14 mouse cellular contexts compared by ENCODE assay signal in genomic region chr3:38076835-38077234, GRCm38 (mm10).
DNase-seq lines count a peak whose midpoint lies in the region; ATAC-seq lines count a peak whose summit lies in the region.
"Had no signal": no experiment of that assay in that cellular context is flagged by ENCODE, and none has a peak within 500 bp of the region (broad histone marks: within the 10 kb centered on the region; RNA-seq: fewer than 3 reads in every experiment).

No protein-coding gene starts in this region.

- no peaks in the 10 kb centered on the region for H3K9me3 ChIP-seq in kidney, embryonic 15.5 days (replicated peaks)
- H3K9me3 ChIP-seq: limb, embryonic 12.5 days; midbrain, embryonic 13.5 days had no signal

- H3K4me1 ChIP-seq in kidney, embryonic 15.5 days = no peaks in the 10 kb centered on the region
- H3K4me1 ChIP-seq: limb, embryonic 12.5 days; midbrain, embryonic 13.5 days had no signal

- H3K4me2 ChIP-seq in kidney, embryonic 15.5 days = no peak overlapping the region
- H3K4me2 ChIP-seq: limb, embryonic 12.5 days; lung, embryonic 14.5 days; midbrain, embryonic 13.5 days had no signal

- DNase-seq in gastrocnemius, adult 18-20 months (ENCODE audit: low spot score) = peak; percentile 11
- DNase-seq in gastrocnemius, postnatal 14 days = no peak
- DNase-seq in kidney, adult 9 months = peak; percentile 49
- peak; percentile 95 for DNase-seq in 3T3-L1 (ENCODE audit: low read depth, low spot score)
- no peak for DNase-seq in ovary, postnatal 10 days (ENCODE audit: low spot score)
- DNase-seq in cerebellum, postnatal 25 days = no peak
- DNase-seq: adrenal gland, postnatal 10 days; lung, embryonic 14.5 days; thymus, postnatal 14 days had no signal

- H3K4me3 ChIP-seq in kidney, embryonic 15.5 days (replicated peaks) = no peak overlapping the region
- H3K4me3 ChIP-seq: limb, embryonic 12.5 days; midbrain, embryonic 13.5 days had no signal

- ATAC-seq in kidney, embryonic 15.5 days (replicated peaks; ENCODE audit: low FRiP score) = no peak
- peak; percentile 65 to 82 for ATAC-seq in hematopoietic stem cell, adult 5-6 weeks (replicated peaks in 1 of 2; ENCODE audit: insufficient read depth in 1 of 2, low FRiP score in 2 of 2, low TSS enrichment in 1 of 2, low read depth in 1 of 2, poor library complexity in 2 of 2, severe bottlenecking in 2 of 2)
- ATAC-seq: hindbrain, embryonic 16.5 days; midbrain, embryonic 13.5 days had no signal

- H3K36me3 ChIP-seq in kidney, embryonic 15.5 days = no peaks in the 10 kb centered on the region
- H3K36me3 ChIP-seq: limb, embryonic 12.5 days; midbrain, embryonic 13.5 days had no signal

- H3K9ac ChIP-seq in kidney, embryonic 15.5 days = no peak overlapping the region
- H3K9ac ChIP-seq: limb, embryonic 12.5 days; lung, embryonic 14.5 days; midbrain, embryonic 13.5 days had no signal

- no peak overlapping the region for H3K27ac ChIP-seq in kidney, embryonic 15.5 days
- H3K27ac ChIP-seq: limb, embryonic 12.5 days; midbrain, embryonic 13.5 days had no signal

- WGBS in kidney, embryonic 15.5 days = 85% methylated on average over 1 of the region's 1 CpGs

- H3K27me3 ChIP-seq in kidney, embryonic 15.5 days = no peaks in the 10 kb centered on the region
- H3K27me3 ChIP-seq: limb, embryonic 12.5 days; midbrain, embryonic 13.5 days had no signal

- intact Hi-C loops in gastrocnemius, postnatal 14 days (cut with DNase I; ENCODE audit: low total_unique reads) = no loop called here

Comparison
In these comparisons a context has a peak if more than half of its experiments do, and no peak if none do; other contexts are left out.
1. DNase-seq: peak in gastrocnemius, adult 18-20 months (single experiment), kidney, adult 9 months (single experiment) and 3T3-L1 (single experiment); none in gastrocnemius, postnatal 14 days (single experiment), ovary, postnatal 10 days (single experiment) and cerebellum, postnatal 25 days (0 of 2).